Comparison of ENCODE assay signal across 14 mouse cellular contexts in the genomic region with DNA sequence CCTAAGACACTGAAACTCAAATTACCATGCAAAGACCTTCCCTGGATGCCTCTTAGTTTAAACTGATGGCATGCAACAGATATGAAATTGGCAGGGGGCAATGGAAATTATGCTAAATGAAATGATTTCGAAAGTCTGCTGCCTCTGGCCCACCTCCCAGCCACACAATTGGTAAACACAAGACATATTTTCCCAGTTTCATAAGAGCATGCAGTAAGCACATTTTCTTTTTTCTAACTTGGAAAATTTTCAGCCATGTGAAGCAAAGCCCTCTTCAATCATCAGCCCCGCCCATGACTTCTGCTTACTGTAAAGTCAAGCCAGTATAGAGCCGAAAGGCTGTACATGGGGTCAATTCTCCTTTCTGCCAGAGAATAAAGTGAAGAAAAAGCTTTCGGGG. TPM values are rescaled to one million over a fixed set of nuclear protein-coding genes. Genes with fewer than 3 reads are reported as not detected.
DNase-seq lines count a peak whose midpoint lies in the region; ATAC-seq and TF ChIP-seq lines count a peak whose summit lies in the region.
"Had no signal": no experiment of that assay in that cellular context is flagged by ENCODE, and none has a peak within 500 bp of the region (broad histone marks: within the 10 kb centered on the region; RNA-seq: fewer than 3 reads in every experiment).

No protein-coding gene starts in this region.

- H3K27me3 ChIP-seq in embryonic facial prominence, embryonic 13.5 days = no peaks in the 10 kb centered on the region
- no peaks in the 10 kb centered on the region for H3K27me3 ChIP-seq in embryonic facial prominence, embryonic 10.5 days (replicated peaks; ENCODE audit: low read depth, poor library complexity, severe bottlenecking)
- H3K27me3 ChIP-seq in lung, embryonic 14.5 days (ENCODE audit: insufficient read depth, low read length) = no peaks in the 10 kb centered on the region
- no peaks in the 10 kb centered on the region for H3K27me3 ChIP-seq in small intestine, adult 2 months (ENCODE audit: control insufficient read depth, insufficient read depth, low read length)
- H3K27me3 ChIP-seq in midbrain, embryonic 15.5 days (replicated peaks) = no peaks in the 10 kb centered on the region
- H3K27me3 ChIP-seq: hindbrain, embryonic 15.5 days; kidney, embryonic 15.5 days had no signal

- no peak for DNase-seq in embryonic facial prominence, embryonic 10.5 days (ENCODE audit: low spot score)
- DNase-seq in layer of hippocampus, adult 2 months (ENCODE audit: low spot score in 2 of 2) = no peak
- DNase-seq in layer of hippocampus, adult 9-11 months = no peak
- DNase-seq in lung, embryonic 14.5 days = peak; percentile 90
- no peak for DNase-seq in layer of hippocampus, adult 11-12 months (ENCODE audit: low spot score)
- DNase-seq: B cell, adult 2 months; thymus, adult 18-20 months had no signal

- H3K4me3 ChIP-seq in embryonic facial prominence, embryonic 13.5 days = no peak overlapping the region
- H3K4me3 ChIP-seq in embryonic facial prominence, embryonic 10.5 days = no peak overlapping the region
- no peak overlapping the region for H3K4me3 ChIP-seq in layer of hippocampus, adult 2 months
- H3K4me3 ChIP-seq in lung, embryonic 14.5 days (ENCODE audit: low read depth, low read length) = no peak overlapping the region
- H3K4me3 ChIP-seq in small intestine, adult 2 months (ENCODE audit: low read depth, low read length) = no peak overlapping the region
- no peak overlapping the region for H3K4me3 ChIP-seq in midbrain, embryonic 15.5 days
- H3K4me3 ChIP-seq: forebrain, embryonic 10.5 days; hindbrain, embryonic 15.5 days; kidney, embryonic 15.5 days had no signal

- no peaks in the 10 kb centered on the region for H3K9me3 ChIP-seq in embryonic facial prominence, embryonic 13.5 days
- H3K9me3 ChIP-seq in embryonic facial prominence, embryonic 10.5 days = no peaks in the 10 kb centered on the region
- H3K9me3 ChIP-seq in lung, embryonic 14.5 days (ENCODE audit: low read depth, low read length) = no peaks in the 10 kb centered on the region
- H3K9me3 ChIP-seq in midbrain, embryonic 15.5 days = no peaks in the 10 kb centered on the region
- H3K9me3 ChIP-seq: forebrain, embryonic 10.5 days; G1E; hindbrain, embryonic 15.5 days; kidney, embryonic 15.5 days had no signal

- no peak overlapping the region for H3K4me2 ChIP-seq in embryonic facial prominence, embryonic 13.5 days
- no peak overlapping the region for H3K4me2 ChIP-seq in lung, embryonic 14.5 days
- no peak overlapping the region for H3K4me2 ChIP-seq in midbrain, embryonic 15.5 days
- H3K4me2 ChIP-seq: hindbrain, embryonic 15.5 days; kidney, embryonic 15.5 days had no signal

- TF ChIP-seq CTCF in layer of hippocampus, adult 2 months (conservative IDR thresholded peaks at IDR 0.05) = no peak
- TF ChIP-seq CTCF in lung, embryonic 14.5 days (IDR thresholded peaks at IDR 0.05; ENCODE audit: low read depth) = no peak
- TF ChIP-seq CTCF in small intestine, adult 2 months (IDR thresholded peaks at IDR 0.05; ENCODE audit: extremely low read depth, insufficient read length, insufficient replicate concordance, low read depth, low read length) = no peak

- peak overlapping the region; percentile 57 for H3K27ac ChIP-seq in embryonic facial prominence, embryonic 13.5 days
- H3K27ac ChIP-seq in embryonic facial prominence, embryonic 10.5 days (replicated peaks) = no peak overlapping the region
- H3K27ac ChIP-seq in layer of hippocampus, adult 2 months = 0 out of 2 replicates have a peak overlapping the region, but pooled peaks have one; percentile 18
- H3K27ac ChIP-seq in lung, embryonic 14.5 days (ENCODE audit: low read depth) = peak overlapping the region; percentile 43; the same call in 1 of the 2 replicates
- H3K27ac ChIP-seq in small intestine, adult 2 months (ENCODE audit: insufficient read depth, low read depth, low read length) = peak overlapping the region; percentile 48
- H3K27ac ChIP-seq in midbrain, embryonic 15.5 days = no peak overlapping the region
- H3K27ac ChIP-seq: forebrain, embryonic 10.5 days; hindbrain, embryonic 15.5 days; kidney, embryonic 15.5 days had no signal

- 52% methylated on average over 4 of the region's 4 CpGs for WGBS in embryonic facial prominence, embryonic 13.5 days
- 93% methylated on average over 4 of the region's 4 CpGs for WGBS in embryonic facial prominence, embryonic 10.5 days
- 52% methylated on average over 4 of the region's 4 CpGs for WGBS in lung, embryonic 14.5 days
- 71% methylated on average over 4 of the region's 4 CpGs for WGBS in small intestine, adult 2 months
- WGBS in midbrain, embryonic 15.5 days = 89% methylated on average over 4 of the region's 4 CpGs

- H3K36me3 ChIP-seq in embryonic facial prominence, embryonic 13.5 days = peaks cover 1% of the 10 kb centered on the region
- peaks cover 4% of the 10 kb centered on the region; the same call in 1 of the 2 replicates for H3K36me3 ChIP-seq in embryonic facial prominence, embryonic 10.5 days (replicated peaks)
- peaks cover 4% of the 10 kb centered on the region; the same call in 1 of the 2 replicates for H3K36me3 ChIP-seq in lung, embryonic 14.5 days (ENCODE audit: insufficient read depth)
- peaks cover 5% of the 10 kb centered on the region; the same call in 1 of the 2 replicates for H3K36me3 ChIP-seq in small intestine, adult 2 months (ENCODE audit: control insufficient read depth, insufficient read depth, low read length)
- no peaks in the 10 kb centered on the region for H3K36me3 ChIP-seq in midbrain, embryonic 15.5 days (replicated peaks)
- H3K36me3 ChIP-seq: forebrain, embryonic 10.5 days; hindbrain, embryonic 15.5 days; kidney, embryonic 15.5 days had no signal

- peaks cover 37% of the 10 kb centered on the region for H3K4me1 ChIP-seq in embryonic facial prominence, embryonic 13.5 days
- H3K4me1 ChIP-seq in embryonic facial prominence, embryonic 10.5 days = peaks cover 5% of the 10 kb centered on the region; the same call in 1 of the 2 replicates
- peaks cover 5% of the 10 kb centered on the region; the same call in 1 of the 2 replicates for H3K4me1 ChIP-seq in lung, embryonic 14.5 days (ENCODE audit: insufficient read depth)
- H3K4me1 ChIP-seq in small intestine, adult 2 months (ENCODE audit: control insufficient read depth, insufficient read depth, insufficient read length, low read length) = peaks cover 2% of the 10 kb centered on the region; the same call in 1 of the 2 replicates
- H3K4me1 ChIP-seq in midbrain, embryonic 15.5 days = peaks cover 9% of the 10 kb centered on the region; the same call in 1 of the 2 replicates

- 0 out of 2 replicates have a peak, but pooled peaks have one; percentile 32 for ATAC-seq in embryonic facial prominence, embryonic 13.5 days (ENCODE audit: insufficient number of reproducible peaks, insufficient read depth, low FRiP score, low TSS enrichment, low read depth)
- peak; percentile 29 for ATAC-seq in lung, embryonic 14.5 days (ENCODE audit: insufficient read depth)
- no peak for ATAC-seq in midbrain, embryonic 15.5 days (replicated peaks)

- no peak for TF ChIP-seq POLR2A in small intestine, adult 2 months (IDR thresholded peaks at IDR 0.05; ENCODE audit: low read depth, low read length)

- no peak overlapping the region for H3K9ac ChIP-seq in embryonic facial prominence, embryonic 13.5 days
- no peak overlapping the region for H3K9ac ChIP-seq in lung, embryonic 14.5 days
- no peak overlapping the region for H3K9ac ChIP-seq in midbrain, embryonic 15.5 days
- H3K9ac ChIP-seq: hindbrain, embryonic 15.5 days; kidney, embryonic 15.5 days had no signal

RNA-seq across cellular contexts. Expression of gene Abca1, which starts 51.5 kb away (rescaled TPM):
- polyA plus RNA-seq in embryonic facial prominence, embryonic 13.5 days (2015; fragmentation: Nextera tagmentation; extraction: Ambion mirVana) = 7.2 and 8.7 TPM in 2 replicates
- polyA plus RNA-seq in embryonic facial prominence, embryonic 10.5 days (2016; fragmentation: Nextera tagmentation; extraction: Ambion mirVana) = 2.9 and 3.6 TPM in 2 replicates
- 10 to 100 TPM; 20.7 to 22.3 TPM for total RNA-seq in layer of hippocampus, adult 2 months (2021)
- 13.6 and 14.3 TPM in 2 replicates for polyA plus RNA-seq in lung, embryonic 14.5 days (2014; fragmentation: Nextera tagmentation; extraction: Ambion mirVana)
- polyA plus RNA-seq in small intestine, adult 2 months (2012; rRNA removed) = 0.70 and 2.8 TPM in 2 replicates
- 11.3 and 12.0 TPM in 2 replicates for polyA plus RNA-seq in midbrain, embryonic 15.5 days (2015; fragmentation: Nextera tagmentation; extraction: Ambion mirVana)

Comparison
In these comparisons a context has a peak if more than half of its experiments do, and no peak if none do; other contexts are left out.
1. H3K27ac ChIP-seq: peak in embryonic facial prominence, embryonic 13.5 days (single experiment), layer of hippocampus, adult 2 months (single experiment), lung, embryonic 14.5 days (single experiment) and small intestine, adult 2 months (single experiment); none in embryonic facial prominence, embryonic 10.5 days (single experiment) and midbrain, embryonic 15.5 days (single experiment).